Mouse (Mus musculus): Measurements from ENCODE around the gene Bloc1s4.

The Bloc1s4 gene

DNA sequence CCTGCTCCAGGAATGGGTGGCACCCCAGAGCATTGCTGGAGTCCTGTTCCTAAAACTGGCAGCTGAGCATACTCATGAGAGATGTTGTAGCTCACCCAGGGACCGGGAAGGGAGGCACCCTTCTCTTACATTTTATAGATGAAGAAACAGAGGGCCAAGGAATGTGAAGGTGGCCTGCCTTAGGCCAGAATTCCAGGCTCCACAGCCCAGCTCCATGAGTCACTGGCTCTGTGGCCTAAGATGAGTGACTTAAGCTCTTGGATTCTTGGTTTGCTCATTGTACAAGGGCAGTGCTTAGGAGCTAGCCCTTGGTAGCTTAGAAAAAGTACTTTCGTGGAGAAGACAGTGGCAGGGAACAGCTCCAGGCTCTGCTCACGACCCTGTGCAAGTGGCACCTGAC lies 33.6 kb downstream of the Bloc1s4 start:
- no peak for DNase-seq

GRCm38 (mm10) chr5:36713693-36714092 lies 34.8 kb downstream of the Bloc1s4 start:
- DNase-seq = no peak

GRCm38 (mm10) chr5:36712553-36713534 lies 35.6 kb downstream of the Bloc1s4 start:
- DNase-seq = peak; percentile 93

- DNase-seq = no peak
Measured at GRCm38 (mm10) chr5:36711863-36712262, 36.6 kb downstream of the Bloc1s4 start.

DNA sequence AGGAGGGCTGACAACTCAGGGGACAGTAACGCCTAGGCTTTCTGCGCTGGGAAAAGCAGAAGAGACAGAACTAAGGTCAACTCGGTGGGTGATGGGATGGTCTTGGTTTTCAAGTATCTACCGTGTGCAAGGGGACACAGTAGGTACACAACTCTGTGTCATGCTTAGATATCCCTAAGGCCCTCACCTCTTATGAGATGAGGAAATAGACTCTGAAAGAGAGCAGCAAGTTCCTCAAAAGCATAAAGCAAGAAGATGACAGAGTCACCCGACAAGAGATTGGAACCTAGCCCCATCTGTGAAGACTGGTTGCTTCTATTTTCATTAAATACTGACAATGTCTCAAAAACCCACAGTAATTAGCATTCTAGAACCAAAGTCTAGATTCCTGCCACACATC lies 42.7 kb downstream of the Bloc1s4 start:
- no peak for DNase-seq

DNA sequence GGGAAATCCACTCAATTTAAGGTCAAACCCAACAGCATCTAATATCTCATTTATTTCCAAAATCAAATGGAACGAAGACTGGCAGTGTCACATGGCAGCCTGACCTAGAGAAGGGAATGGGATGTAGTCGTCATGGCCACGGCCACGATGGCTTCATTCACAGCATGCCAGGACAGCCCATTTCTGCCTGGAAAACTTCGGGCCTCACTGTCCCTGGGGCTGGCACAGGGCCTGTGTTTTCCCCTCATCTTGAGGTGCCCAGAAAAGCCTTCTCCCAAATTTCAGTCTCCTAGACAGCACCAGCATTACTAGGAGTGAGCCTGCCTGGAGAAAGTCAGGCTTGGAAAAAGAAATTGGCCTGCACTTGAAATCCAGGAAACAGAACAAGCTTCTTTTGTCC lies 43.1 kb downstream of the Bloc1s4 start:
- no peak for DNase-seq

GRCm38 (mm10) chr5:36704684-36705083 lies 43.8 kb downstream of the Bloc1s4 start:
- no peak for DNase-seq

DNA sequence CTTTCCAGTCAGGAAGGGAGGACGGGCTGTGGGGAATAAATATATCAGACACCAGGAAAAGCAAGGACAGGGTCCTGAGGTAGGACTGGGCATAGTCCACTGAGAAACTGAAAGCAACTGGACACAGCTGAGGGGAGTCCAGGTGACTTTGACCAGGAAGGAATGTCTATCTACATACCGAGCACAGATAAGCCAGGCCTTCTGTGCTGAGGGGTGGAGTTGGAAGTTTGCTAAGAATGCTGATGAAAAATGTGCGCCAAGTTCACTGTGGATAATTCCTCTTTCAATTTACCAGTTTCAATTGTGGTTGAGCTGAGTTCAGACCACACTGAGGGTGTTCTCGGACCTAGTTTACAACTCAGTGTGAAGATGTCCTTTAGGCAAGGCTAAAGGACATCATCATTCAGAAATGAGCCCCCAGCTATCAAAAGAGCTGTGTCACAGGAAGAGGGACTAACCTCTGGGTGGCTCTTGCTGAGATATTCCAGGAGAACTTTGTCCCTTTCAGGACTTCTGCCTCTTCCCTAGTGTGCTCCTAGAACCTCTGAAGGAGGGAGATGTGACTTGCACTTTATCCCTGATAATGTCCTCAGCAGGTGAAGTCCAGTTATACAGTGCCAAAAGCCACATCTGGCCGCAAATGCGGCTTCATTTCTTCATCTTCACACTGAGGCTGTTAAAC lies 47.4 kb downstream of the Bloc1s4 start:
- peak; percentile 32 for DNase-seq

GRCm38 (mm10) chr5:36698689-36699088 lies 49.8 kb downstream of the Bloc1s4 start:
- no peak for DNase-seq

DNA sequence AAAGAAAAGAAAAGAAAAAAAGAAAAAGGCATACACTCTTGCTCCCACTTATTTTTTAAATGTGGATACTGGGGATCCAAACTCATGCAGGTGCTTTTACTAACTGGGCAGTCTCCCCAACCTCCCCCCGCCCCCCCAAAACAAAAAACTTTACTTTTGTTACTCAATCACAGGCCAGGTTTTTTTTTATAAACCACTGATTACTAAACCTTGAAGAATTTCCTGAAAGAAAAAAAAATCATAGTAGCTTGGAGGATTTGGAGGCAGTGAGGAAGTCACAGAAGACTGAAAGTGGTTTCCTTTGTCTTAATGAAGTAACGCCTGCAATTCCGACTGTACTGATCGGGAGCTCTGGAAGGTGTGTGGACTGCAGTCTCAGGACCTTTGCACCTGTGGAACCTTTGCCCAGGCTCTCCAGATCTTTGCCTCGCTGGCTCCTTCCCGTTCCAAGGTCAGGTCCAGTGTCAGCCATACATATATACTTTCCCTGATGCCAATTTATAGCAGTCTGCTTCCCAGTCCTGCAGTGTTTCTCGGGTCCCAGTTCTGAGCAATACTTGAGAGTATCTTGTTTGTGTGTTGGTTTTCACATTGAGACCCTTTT lies 50.3 kb downstream of the Bloc1s4 start:
- no peak for DNase-seq
